Mouse (Mus musculus): ENCODE data around the gene Tldc2. TPM values are rescaled to one million over a fixed set of nuclear protein-coding genes. Genes with fewer than 3 reads are reported as not detected.
A peak's percentile ranks its signal among the peaks of the same experiment; 100 is the strongest.

Gene Tldc2
- total RNA-seq, 4 experiments from 2014 or later = not detected

DNA sequence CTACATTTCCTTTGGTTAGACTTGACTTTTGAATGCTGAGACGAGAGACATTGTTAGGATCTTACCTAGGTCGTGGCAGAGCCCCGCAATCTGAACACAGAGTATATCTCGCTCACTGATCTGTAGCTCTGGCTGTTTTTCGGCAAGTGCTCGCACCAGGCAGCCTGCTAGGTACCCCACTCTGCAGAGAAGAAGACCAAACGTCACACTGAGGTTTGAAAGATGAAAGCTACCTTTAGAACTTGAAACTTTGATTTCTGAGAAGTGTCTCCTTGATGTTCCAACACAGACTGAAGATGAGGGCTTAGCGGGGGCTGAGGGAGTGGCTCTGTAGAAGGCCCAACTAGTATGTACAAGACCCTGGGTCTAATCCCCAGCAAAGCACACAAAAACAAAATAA is 34.9 kb downstream of the Tldc2 start:
- DNase-seq (ENCODE audit: low spot score in 2 of 2) = no peak

DNA sequence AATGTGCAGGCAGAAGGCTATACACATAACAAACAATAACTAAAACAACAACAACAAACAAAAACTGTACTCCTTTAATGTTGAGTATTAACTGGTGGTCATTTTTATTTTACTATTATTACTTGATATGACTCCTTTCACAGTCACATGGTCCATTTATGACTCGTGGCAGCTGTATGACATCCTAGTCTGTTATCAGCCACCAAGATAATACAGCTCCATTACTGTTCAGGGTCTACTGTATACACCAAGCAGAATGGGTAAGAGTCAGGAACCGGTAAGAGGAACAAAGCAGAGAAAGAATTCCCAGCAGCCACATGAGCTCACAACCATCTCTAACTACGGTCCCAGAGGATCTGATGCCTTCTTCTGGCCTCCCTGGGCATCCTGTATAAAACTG is 38.4 kb downstream of the Tldc2 start:
- no peak for DNase-seq (ENCODE audit: low spot score in 2 of 2)

DNA sequence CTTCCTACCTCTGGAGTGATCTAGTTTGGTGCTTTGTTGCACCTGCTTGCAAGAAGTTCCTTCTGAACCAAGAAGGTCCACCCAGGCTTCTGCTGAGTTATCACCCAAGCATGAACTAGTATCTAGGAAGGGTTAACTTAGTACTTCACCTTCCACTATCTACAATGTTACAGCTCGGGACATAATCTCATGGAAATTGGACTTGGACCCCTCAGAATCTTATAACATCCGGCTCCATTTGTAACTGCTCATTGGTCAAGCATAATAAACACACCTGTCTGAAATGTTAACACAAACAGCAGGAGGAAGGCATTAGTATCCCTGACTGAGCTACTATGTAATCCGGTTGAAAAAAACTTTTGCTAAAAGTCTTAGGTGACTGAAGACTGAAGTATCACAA is 40.5 kb downstream of the Tldc2 start:
- no peak for DNase-seq (ENCODE audit: low spot score in 2 of 2)

DNA sequence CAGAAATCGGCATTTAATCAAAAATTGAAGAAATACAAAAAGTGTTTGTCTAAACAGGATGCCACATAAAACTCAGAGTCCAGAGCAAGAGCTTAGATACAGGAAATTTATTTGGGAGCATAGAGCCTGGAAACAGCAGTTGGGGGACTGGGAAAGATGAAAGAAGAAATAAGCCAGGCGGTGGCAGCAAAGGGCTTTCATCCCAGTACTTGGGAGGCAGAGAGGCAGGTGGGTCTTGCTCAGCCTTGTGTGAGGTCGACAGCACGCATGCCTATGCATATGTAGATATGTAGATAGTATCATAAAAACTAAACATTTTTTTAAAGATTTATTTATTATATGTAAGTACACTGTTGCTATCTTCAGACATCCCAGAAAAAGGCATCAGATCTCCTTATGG is 41.2 kb downstream of the Tldc2 start:
- DNase-seq (ENCODE audit: low spot score in 2 of 2) = no peak

DNA sequence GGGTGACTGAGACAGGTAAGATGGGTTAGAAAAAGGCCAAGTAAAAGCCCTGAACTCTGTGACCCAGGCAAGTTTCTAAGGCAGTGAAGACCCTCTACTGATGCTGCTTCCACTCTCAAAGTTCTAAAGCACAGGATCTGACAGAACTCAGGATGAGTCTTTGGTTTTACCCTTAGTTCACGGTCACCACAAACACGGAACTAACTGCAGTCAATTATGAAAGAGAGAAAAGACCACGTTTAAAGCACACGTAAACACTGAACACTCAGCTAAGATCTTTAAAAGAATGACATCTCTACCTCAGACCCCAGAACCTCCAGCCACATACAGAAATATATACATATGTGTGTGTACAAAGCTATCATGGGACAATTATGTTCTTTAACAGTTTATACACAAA is 42.2 kb downstream of the Tldc2 start:
- DNase-seq (ENCODE audit: low spot score in 2 of 2) = no peak

DNA sequence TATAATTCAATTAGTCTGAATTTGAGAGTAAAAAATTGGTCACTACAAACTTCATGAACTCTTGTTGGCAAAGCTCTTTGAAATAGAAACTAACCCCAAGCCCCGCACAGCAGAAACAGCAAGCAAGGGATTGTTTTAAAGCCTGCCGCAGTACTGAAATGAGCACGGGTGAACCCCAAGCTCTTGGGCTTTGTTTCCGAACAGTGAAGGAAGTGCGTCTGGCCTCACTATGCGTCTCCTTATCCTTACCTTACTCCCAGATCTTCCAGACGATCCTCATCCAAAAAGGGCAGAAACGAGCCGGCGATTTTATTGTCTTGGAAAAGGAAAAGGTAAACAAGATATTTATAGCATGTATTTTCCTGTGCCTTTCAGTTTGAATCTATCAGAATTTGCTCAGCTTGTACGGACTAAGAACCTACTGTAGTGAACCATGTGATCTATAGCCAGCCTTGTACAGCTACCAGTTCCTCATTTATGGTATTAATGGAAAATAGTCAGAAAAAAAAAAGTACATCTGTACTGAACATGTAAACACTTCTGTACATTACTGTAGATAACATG is 42.8 kb downstream of the Tldc2 start:
- no peak for DNase-seq (ENCODE audit: low spot score in 2 of 2)

DNA sequence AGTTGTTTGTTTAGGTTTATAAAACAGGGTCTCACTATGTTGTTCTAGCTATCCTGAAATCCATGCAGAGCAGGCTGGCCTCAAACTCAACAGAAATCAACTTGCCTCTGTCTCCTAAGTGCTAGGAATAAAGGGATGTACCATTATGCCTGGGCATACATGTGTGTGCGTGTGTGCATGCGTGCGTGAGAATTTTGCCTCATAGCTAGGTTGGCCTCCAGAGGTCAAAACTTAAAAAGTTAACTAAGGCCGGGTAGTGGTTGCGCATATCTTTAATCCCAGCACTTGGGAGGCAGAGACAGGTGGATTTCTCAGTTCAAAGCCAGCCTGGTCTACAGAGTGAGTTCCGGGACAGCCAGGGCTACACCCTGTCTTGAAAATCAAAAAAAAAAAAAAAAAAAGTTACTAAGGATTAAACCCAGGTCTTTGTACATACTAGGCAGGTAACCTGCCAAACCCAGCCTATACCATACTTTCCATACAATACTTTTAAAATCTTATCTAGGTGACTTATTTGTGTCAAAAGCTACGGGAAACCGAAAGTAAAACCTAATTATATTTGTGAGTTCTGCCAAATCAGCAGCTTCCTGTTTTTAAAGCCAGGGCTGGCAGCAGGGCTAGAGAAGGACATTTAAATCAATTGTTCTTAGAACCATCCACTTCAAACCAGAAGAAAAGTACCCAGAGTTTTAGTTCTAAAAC is 44.1 kb downstream of the Tldc2 start:
- no peak for DNase-seq (ENCODE audit: low spot score in 2 of 2)

DNA sequence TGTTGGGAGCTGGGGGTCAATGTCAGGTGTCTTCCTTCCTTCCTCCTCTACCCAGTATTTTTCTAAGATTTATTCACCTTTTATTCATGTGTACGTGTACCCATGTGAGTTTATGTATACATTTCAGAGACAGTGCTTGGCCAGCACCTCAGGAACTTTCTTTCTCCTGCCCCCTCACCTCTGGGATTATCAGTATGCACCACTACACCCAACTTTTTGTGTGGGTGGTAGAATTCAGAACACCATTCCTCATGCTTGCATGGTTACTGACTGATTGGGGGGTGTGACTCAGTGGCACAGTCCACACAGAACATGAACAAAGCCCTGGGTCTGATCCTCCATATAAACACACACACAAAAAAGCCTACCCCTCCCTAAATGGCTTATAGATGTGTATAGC is 45.2 kb downstream of the Tldc2 start:
- no peak for DNase-seq (ENCODE audit: low spot score in 2 of 2)

DNA sequence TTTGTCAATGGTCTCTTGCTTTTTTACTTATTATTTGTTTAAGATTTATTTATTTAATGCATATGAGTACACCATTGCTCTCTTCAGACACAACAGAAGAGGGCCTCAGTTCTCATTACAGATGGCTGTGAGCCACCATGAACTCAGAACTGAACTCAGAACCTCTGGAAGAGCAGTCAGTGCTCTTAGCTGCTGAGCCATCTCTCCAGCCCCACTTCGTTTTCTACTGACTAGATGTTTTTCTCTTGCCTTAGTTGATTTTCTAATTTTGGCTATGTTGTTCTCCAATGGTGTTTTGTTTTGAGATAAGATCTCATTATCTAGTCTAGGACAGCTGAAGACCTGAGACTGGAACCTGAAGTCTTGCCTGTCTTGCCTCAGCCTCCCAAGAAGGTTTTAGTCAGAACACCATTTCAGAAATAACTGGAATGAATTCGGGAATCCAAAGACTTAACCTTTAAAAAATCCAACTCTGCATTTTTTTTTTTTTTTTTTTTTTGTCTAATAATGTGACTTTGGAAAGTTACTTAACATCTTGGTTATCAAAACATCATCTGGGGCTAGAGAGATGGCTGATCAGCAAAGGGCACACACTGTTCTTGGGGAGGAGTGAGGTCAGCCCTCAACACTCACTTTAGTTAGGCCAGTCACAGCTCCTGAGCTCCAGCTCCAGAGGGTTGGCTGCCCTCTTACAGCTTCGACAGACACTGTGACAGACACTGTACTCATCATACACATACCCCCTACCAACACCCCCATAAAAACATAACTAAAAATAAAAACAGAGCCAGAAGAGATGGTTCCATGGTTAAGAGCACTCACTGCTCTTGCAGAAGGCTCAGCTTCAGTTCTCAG is 46.1 kb downstream of the Tldc2 start:
- DNase-seq (ENCODE audit: low spot score in 2 of 2) = no peak

DNA sequence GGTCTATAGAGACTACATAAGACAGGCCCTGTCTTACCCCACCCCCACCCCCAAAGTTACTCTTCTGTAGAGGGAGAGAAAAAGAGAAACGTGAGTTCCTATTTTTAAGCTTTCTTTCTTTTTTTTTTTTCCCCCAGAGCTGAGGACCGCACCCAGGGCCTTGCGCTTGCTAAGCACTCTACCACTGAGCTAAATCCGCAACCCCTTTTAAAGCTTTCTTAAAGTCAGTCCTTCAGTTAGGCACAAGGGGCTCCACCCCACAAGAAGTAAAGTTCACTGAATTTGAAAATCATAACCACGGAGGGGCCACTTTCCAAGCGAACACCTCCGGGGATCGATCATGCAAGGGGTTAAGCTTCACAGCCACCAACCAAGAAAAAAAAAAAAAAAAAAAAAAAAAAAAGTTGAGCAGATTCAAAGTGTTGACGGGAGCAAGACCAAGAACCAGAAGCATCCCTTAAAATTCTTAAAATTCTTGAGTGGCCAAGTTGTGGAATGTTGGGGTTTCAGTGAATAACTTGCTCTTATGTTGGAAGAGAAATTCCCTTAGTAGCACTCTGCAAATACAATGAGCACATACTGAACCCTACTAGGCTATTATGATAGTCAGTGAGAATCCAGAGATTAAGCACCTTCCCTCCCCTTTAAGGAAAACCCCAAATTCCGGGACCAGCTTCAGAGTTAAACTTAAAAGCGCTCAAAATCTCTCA is 47.1 kb downstream of the Tldc2 start:
- DNase-seq (ENCODE audit: low spot score in 2 of 2) = no peak

DNA sequence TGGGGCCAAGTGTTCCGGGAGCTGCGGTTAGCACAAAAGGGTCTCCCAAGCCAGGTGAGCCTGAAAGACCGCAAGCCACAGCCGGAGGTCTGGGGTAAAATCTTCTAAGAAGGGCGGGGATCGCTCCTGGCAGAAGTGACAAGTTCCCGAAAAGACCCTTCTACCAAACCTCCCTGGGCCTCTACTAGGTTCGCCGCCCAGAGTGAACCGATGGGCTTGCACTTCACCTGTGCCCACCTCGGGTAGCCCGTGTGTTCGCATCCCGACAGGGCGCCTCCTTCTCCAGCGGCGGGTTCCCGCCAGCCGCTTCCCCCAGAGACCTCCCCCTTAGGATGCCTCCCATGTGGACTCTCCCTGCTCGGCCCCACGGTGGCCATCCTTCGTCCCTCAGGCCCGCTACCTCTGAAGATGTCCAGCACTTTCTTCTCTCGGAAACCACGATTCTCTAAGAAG is 47.6 kb downstream of the Tldc2 start:
- no peak for DNase-seq (ENCODE audit: low spot score in 2 of 2)

DNA sequence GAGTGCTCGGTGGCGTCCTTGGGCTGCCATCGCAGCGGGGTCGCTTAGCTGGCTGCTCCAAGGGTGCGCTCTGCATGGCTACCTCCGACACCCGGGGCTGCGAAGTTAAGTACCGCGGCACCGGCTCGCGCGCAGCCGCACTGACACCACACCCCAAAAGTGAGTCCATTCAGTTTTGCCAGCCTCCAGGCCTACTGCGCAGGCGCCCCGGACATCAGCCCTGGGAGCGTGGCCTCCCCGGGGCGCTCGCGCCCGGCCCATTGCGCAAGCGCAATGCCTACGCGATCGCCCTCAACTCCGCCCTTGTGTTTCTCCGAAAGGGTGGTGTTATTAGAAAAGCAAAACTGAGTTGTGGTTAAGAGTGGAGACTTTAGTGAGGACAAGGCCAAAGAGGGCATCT is 48.2 kb downstream of the Tldc2 start, which contains the start of gene Samhd1:
TSS of gene Samhd1 (minus strand) at position 252 of the 400 bp plus-strand sequence.
- DNase-seq (ENCODE audit: low spot score in 2 of 2) = peak; percentile 84 to 85

DNA sequence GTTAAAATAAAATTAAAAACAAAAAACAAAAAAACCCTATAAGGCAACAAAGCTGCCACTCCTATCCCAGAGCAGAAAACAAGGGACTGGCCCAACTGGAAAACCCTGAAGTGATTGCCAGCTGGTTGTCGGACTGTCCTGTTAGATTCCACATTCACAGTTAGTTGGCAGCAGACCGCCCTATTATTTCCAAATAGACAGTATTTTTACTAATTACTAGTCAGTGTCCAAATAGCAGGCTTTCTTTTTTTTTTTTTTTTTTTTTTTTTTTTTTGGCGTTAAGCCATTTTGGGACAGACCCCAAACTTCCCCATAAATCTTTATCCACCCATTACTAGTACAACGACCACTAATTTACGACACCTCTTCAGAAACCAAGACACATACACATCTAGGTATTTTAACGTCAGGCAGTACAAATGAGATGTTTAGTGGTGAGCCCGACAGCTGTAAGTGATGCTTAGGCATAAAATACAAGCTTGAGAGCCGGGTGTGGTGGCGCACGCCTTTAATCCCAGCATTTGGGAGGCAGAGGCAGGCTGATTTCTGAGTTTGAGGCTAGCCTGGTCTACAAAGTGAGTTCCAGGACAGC is 48.8 kb downstream of the Tldc2 start:
- DNase-seq (ENCODE audit: low spot score in 2 of 2) = no peak

DNA sequence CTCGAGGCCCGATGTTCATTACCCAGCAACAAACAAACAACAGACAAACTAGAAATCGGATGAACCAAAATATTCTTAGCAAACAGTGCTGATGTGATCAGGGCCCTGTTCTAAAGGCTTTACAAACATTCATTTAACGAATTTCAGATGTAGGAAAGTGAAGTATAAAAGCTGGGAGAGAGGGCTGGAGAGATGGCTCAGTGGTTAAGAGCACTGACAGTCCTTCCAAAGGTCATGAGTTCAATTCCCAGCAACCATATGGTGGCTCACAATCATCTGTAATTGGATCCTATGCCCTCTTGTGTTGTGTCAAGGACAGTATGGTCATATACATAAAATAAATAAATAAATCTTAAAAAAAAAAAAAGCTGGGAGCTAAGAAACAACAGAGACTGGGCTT is 49.3 kb downstream of the Tldc2 start:
- DNase-seq (ENCODE audit: low spot score in 2 of 2) = no peak

DNA sequence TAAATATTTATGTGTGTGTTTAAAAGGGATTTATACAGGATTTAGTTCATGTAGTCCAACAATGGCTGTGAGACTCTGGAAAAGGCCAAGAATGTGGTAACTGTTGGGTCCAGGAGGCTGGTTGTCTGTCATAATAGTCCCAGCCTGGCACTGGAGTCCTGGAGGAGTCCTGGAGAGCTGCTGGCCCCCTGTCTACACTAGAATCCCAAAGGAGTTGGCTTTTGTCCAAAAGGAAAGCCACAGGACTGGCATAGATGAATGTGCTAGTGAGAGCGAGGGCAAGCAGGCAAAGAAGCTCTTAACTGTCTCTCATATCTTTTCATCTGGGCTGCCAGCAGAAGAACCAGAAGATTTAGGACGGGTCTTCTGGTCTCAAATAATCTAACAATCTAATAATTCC is 49.8 kb downstream of the Tldc2 start:
- no peak for DNase-seq (ENCODE audit: low spot score in 2 of 2)

DNA sequence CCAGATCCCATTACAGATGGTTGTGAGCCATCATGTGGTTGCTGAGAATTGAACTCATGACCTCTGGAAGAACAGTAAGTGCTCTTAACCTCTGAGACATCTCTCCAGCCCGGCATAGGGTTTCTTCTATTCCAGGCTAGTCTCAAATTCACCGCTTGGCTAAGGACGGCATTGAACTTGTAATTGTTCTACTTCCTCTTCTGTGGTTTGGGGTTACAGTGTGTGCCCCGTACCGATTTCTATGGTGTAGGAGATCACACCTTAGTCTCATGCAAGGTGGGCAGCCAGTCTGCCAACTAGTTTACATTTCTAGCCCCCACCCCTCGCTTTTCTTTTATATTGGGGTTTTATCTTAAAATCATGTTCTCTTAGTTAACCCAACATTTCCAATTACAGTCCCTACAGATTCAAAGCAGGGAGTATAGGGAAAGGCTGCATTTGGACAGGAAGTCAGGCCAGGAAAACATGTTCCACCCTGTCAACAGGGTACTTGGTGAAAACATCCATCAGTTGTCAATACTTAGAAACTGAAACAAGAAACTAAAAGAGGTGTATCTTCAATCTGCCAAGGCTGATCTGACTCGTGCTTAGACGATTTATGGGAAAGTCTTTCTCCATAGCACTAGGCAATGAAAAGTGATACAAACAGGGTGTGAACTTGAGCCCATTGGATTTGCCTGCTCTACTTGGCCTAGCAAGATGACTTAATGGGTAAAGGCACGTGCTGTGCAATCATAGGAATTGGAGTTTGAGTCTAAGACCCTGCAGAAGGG is 51.3 kb downstream of the Tldc2 start:
- no peak for DNase-seq (ENCODE audit: low spot score in 2 of 2)

DNA sequence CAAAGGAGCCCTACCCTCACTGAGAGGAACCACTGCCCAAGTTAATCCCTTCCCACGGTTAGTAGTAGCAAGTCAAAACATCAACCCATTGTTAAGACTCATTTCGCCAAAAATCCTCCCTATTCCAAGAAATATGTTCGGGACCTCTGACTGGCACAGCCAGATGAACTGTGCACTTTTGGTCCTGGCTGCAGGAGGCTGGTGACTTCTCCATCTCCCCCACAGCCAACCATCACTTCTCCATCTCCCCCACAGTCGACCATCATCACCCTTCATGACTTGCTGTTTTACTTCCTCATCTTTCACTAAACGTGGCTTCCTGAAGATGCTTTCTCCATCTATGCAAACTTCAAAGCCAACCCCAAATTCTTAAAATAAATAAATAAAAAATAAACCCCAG is 52.0 kb downstream of the Tldc2 start:
- DNase-seq (ENCODE audit: low spot score in 2 of 2) = no peak

DNA sequence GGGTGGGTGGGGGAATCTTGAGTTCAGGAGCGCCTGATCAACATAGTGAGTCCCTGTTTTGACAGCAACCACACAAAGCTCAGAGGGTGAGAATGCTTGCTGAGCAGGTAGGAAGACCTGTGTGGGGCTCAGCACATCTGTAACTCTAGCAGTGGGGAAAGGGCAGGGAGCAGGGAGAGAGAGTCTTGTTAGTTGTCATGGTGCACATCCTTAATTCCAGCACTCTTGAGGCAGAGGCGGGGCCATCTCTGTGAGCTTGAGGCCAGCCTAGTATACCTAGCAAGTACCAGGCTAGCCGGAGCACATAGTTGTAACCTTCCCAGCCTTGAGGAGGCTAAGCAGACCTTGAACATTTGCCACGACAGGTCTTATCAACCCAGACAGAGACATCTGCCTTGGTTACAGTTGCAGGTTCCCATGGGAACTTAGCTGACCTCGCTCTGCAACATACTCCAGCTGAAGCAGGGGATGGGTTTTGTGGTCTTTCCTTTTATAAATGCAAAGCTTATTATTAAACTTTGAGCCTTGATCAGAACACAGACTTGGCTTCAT is 52.5 kb downstream of the Tldc2 start:
- DNase-seq (ENCODE audit: low spot score in 2 of 2) = no peak

DNA sequence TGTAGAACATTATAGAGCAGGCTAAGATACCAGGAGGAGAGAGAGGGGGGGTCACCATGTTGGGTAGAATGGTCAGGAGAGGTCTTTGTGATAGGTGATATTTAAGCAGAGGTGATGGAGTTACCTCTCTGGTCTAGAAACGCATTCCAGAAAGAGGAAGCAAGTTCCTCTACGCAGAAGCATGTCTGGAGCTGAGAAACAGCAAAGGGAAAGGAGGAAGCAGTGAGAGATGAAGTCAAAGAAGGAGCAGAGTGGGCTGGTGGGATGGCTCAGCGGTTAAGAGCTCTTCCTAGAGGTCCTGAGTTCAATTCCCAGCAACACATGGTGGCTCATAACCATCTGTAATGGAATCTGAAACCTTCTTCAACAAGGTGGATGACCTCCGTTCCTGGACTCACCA is 55.1 kb downstream of the Tldc2 start:
- DNase-seq (ENCODE audit: low spot score in 2 of 2) = no peak

DNA sequence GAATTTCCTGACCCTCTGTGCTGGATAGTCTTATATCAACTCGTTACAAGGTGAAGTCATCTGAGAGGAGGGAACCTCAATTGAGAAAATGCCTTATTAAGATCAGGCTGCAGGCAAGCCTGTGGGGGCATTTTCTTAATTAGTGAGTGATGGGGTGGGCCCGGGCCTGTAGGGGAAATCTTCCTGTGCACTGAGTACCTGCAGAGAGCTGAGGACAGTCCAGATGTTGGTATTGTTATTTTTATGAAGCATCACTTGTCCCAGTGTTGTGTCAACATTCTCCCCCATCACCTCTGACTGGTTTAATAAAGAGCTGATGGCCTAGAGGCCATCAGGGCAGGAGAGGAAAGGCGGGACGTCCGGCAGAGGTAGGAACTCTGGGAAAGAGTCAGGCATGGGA is 57.3 kb downstream of the Tldc2 start:
- no peak for DNase-seq (ENCODE audit: low spot score in 2 of 2)
